Mouse (Mus musculus): ENCODE results near the gene Ak9. TPM values are rescaled to one million over a fixed set of nuclear protein-coding genes. Genes with fewer than 3 reads are reported as not detected.

Gene Ak9
- polyA plus RNA-seq, 1 experiment from 2014 or later, result 0.21 TPM

DNA sequence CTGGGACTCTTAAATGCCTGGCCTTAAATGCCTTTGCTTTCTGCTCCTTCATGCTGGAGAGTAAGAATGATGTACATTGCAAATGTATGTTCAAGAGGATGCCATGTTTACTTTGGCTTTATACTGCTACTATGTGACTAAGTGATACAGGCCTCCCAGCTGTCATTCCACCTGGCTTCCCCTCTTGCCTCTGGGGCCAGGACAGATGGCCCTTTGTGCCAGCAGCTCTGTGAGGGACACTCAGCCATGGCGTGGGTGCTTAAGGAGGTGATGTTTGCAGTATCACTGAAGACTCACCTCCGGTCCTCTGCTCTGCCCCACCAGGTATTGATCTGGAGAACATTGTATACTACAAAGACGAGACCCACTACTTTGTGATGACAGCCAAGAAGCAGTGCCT lies 176.2 kb downstream of the Ak9 start:
- H3K9me3 ChIP-seq (ENCODE audit: control insufficient read depth, low read length), result no peaks in the 10 kb centered on the region
- H3K4me3 ChIP-seq (ENCODE audit: low read depth, low read length), result no peak overlapping the region
- peaks cover 46% of the 10 kb centered on the region for H3K36me3 ChIP-seq (ENCODE audit: control insufficient read depth, insufficient read depth, low read length)
- no peak overlapping the region for H3K9ac ChIP-seq (ENCODE audit: low read depth, low read length)
- DNase-seq (ENCODE audit: low spot score) (no peak), ATAC-seq (ENCODE audit: low read depth) (no peak)
- no peaks in the 10 kb centered on the region for H3K27me3 ChIP-seq (replicated peaks; ENCODE audit: control insufficient read depth, insufficient read depth, low read length)
- H3K4me1 ChIP-seq (ENCODE audit: control insufficient read depth, insufficient read depth, low read length), result peaks cover 14% of the 10 kb centered on the region
- no peak overlapping the region for H3K27ac ChIP-seq (replicated peaks; ENCODE audit: low read depth, low read length)
- no peak overlapping the region for H3K4me2 ChIP-seq (ENCODE audit: low read depth, low read length)
- WGBS, result 83% methylated on average over 3 of the region's 3 CpGs

GRCm38 (mm10) chr10:41480938-41481880 lies 177.4 kb downstream of the Ak9 start:
- Histone ChIP-seq H3K4me2 (ENCODE audit: low read depth, low read length) (no peak overlapping the region), H3K4me3 (ENCODE audit: low read depth, low read length) (no peak overlapping the region), H3K9me3 (ENCODE audit: control insufficient read depth, low read length) (no peaks in the 10 kb centered on the region), H3K27ac (replicated peaks; ENCODE audit: low read depth, low read length) (no peak overlapping the region), H3K27me3 (replicated peaks; ENCODE audit: control insufficient read depth, insufficient read depth, low read length) (no peaks in the 10 kb centered on the region), H3K9ac (ENCODE audit: low read depth, low read length) (no peak overlapping the region), H3K4me1 (ENCODE audit: control insufficient read depth, insufficient read depth, low read length) (peaks cover 11% of the 10 kb centered on the region), H3K36me3 (ENCODE audit: control insufficient read depth, insufficient read depth, low read length) (peaks cover 59% of the 10 kb centered on the region)
- WGBS, result 70% methylated on average over 33 of the region's 33 CpGs
- DNase-seq (ENCODE audit: low spot score) (no peak), ATAC-seq (ENCODE audit: low read depth) (no peak)

- ATAC-seq (ENCODE audit: low read depth) (no peak), DNase-seq (ENCODE audit: low spot score) (no peak)
- Histone ChIP-seq H3K4me2 (ENCODE audit: low read depth, low read length) (no peak overlapping the region), H3K4me1 (ENCODE audit: control insufficient read depth, insufficient read depth, low read length) (peaks cover 6% of the 10 kb centered on the region), H3K4me3 (ENCODE audit: low read depth, low read length) (no peak overlapping the region), H3K27me3 (replicated peaks; ENCODE audit: control insufficient read depth, insufficient read depth, low read length) (no peaks in the 10 kb centered on the region), H3K9me3 (ENCODE audit: control insufficient read depth, low read length) (no peaks in the 10 kb centered on the region), H3K36me3 (ENCODE audit: control insufficient read depth, insufficient read depth, low read length) (peaks cover 71% of the 10 kb centered on the region), H3K27ac (replicated peaks; ENCODE audit: low read depth, low read length) (no peak overlapping the region), H3K9ac (ENCODE audit: low read depth, low read length) (no peak overlapping the region)
- 79% methylated on average over 7 of the region's 7 CpGs for whole genome bisulfite sequencing
Measured at GRCm38 (mm10) chr10:41482446-41482845, 178.7 kb downstream of the Ak9 start.

Other genes with a start within 250 kb of the Ak9 start
- gene Gpr6, start 231.7 kb upstream of the Ak9 start, polyA plus RNA-seq (2014; fragmentation: Nextera tagmentation; extraction: Ambion mirVana), result not detected in 2 replicates
- gene Fig4, start 720 bp upstream of the Ak9 start, polyA plus RNA-seq (2014; fragmentation: Nextera tagmentation; extraction: Ambion mirVana), result 16.8 and 18.4 TPM in 2 replicates
- 15.4 and 16.6 TPM in 2 replicates for gene Zbtb24, start 146.4 kb downstream of the Ak9 start, polyA plus RNA-seq (2014; fragmentation: Nextera tagmentation; extraction: Ambion mirVana)
- 26.4 and 31.4 TPM in 2 replicates for gene Mical1, start 172.3 kb downstream of the Ak9 start, polyA plus RNA-seq (2014; fragmentation: Nextera tagmentation; extraction: Ambion mirVana)
- gene Smpd2, start 186.4 kb downstream of the Ak9 start, polyA plus RNA-seq (2014; fragmentation: Nextera tagmentation; extraction: Ambion mirVana), result 36.0 and 43.9 TPM in 2 replicates
- gene Ppil6, start 186.5 kb downstream of the Ak9 start, polyA plus RNA-seq (2014; fragmentation: Nextera tagmentation; extraction: Ambion mirVana), result 1.6 and 2.0 TPM in 2 replicates
- gene Cd164, start 215.4 kb downstream of the Ak9 start, polyA plus RNA-seq (2014; fragmentation: Nextera tagmentation; extraction: Ambion mirVana), result 230 and 234 TPM in 2 replicates

Data from embryonic facial prominence, embryonic 14.5 days (tissue).